ENCODE assay signal across 12 mouse cellular contexts in the genomic region with DNA sequence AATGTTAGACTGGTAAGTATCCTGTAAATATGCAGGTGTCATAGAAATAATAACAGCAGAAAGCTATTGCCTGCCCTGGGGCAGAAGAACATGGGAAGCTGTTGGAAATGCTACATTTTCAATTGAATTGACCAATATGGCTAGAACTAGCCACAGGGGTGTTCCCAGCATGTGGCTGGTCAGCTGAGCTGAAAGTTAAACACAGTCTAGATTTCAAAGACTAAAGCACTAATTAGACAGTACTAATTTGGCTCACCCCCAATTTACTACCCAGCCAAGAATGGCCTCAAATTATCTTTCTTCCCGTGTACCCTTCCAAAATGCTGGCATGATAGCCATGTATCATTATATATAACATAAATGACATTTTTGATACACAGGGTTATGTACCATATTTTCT.
"Had no signal": no experiment of that assay in that cellular context is flagged by ENCODE, and none has a peak within 500 bp of the region (broad histone marks: within the 10 kb centered on the region; RNA-seq: fewer than 3 reads in every experiment).

No protein-coding gene starts in this region.

- ATAC-seq: liver, postnatal 0 days; lung, postnatal 0 days; midbrain, embryonic 15.5 days had no signal

- H3K9ac ChIP-seq: liver, embryonic 14.5 days; liver, postnatal 0 days; lung, embryonic 14.5 days; midbrain, embryonic 12.5 days; midbrain, embryonic 15.5 days had no signal

- H3K4me1 ChIP-seq: midbrain, embryonic 15.5 days had no signal

- H3K4me2 ChIP-seq: lung, embryonic 14.5 days; midbrain, embryonic 12.5 days; midbrain, embryonic 15.5 days had no signal

- H3K27me3 ChIP-seq: midbrain, embryonic 15.5 days had no signal

- H3K27ac ChIP-seq: liver, embryonic 14.5 days; macrophage; midbrain, embryonic 12.5 days; midbrain, embryonic 15.5 days had no signal

- H3K9me3 ChIP-seq: midbrain, embryonic 12.5 days; midbrain, embryonic 15.5 days had no signal

- DNase-seq: kidney, adult 9 months; kidney, postnatal 14 days; kidney, postnatal 4 days; liver, postnatal 0 days; lung, embryonic 14.5 days; thymus, adult 18-20 months; thymus, postnatal 36 days had no signal

- H3K36me3 ChIP-seq: midbrain, embryonic 12.5 days; midbrain, embryonic 15.5 days had no signal

- H3K4me3 ChIP-seq: midbrain, embryonic 12.5 days; midbrain, embryonic 15.5 days had no signal
